Mouse (Mus musculus): ENCODE results near the gene Cntnap5a. TPM values are rescaled to one million over a fixed set of nuclear protein-coding genes. Genes with fewer than 3 reads are reported as not detected.
A peak's percentile ranks its signal among the peaks of the same experiment; 100 is the strongest.

The Cntnap5a gene
- total RNA-seq, 1 experiment from 2014 or later: 5.9 TPM

DNA sequence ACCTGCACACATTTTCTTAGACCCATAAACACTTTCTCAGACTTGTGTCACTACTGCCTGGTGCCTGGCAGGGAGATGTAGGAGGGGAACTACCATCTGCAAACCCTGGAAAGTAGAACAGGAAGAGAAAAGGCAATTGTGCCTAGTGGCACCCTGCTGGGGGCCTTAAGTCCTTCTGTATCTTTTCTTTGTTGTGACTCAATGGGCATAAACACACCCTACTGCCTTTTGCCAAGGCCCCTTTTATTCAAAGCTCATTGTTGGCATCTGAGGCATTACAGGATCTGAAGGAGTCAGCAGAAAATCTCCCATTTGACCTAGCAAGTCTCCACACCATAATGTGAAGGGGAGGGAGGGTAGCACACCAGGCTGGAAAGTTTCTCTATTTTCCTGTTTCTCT, 682.2 kb downstream of the Cntnap5a start:
- DNase-seq: no peak

DNA sequence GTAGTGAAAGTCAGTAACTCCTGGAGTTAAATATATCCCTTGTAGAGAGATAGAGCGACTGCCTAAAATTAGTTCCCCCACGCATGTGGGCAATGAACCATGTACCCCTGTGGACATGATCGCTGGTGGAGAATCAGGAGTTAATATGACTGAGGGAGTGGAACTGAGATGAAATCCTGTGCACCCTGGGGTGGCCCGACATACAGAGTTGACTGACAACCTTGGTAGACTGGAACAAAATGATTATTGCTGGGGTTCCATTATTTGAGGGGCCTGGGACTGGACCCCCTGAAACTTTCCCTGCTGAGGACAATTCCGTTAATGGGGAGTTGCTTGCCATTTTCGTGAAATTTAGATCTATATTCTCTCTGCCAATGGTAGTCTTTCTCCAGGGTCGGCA, 683.0 kb downstream of the Cntnap5a start:
- DNase-seq: no peak

DNA sequence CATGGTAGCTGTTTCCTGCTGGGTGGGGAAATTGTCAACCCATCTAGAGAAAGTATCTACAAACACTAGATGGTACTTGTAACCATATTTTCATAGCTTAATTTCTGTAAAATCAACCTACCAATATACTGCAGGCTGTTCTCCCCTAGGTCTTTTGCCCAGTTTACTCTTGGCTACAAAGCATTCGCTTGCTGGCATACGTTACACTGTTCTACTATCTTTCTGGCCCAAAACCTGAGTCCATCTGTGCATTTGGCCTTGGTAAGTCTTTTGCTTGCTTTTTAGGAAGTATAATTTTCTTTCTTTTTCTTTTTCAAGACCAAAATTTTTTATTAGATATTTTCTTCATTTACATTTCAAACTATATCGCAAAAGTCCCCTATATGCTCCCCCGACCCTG, 686.3 kb downstream of the Cntnap5a start:
- DNase-seq: no peak

DNA sequence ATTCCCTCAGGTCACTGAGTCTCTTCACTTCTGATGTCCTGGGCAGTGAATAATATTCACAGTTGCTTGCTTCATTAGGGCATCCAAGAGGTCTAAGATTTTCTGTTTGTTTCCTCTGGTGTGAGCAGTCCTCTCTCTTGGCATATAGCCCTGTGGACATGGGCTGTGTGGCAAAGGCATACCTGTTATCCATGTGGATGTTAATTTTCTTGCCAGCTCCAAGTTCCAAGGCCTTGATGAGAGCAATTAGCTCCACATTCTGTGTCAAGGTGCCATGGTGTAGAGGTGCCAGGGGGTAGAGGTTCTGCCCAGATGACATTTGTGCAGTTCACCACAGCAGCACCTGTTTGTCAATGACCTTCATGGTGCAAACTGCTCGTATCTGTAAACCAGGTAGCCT, 689.0 kb downstream of the Cntnap5a start:
- DNase-seq: no peak

DNA sequence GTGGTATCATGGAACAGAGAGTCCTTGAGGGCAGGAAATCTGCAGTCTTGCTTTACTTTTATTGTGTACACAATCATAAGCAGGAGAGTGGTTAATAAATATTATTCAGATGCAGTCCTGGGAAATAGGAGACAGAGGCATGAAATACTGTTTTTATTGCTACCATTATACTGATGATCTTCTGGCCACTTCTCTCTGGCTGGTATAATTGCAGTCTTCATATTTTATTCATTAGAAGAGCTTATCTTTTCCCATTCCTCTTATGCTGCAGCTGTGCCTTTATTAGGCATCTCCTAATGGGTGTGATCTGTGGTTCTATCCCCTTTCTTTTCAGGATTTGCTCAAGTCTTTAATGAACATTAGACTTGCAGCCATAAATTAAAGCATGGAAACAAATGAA, 707.8 kb downstream of the Cntnap5a start:
- DNase-seq: no peak

DNA sequence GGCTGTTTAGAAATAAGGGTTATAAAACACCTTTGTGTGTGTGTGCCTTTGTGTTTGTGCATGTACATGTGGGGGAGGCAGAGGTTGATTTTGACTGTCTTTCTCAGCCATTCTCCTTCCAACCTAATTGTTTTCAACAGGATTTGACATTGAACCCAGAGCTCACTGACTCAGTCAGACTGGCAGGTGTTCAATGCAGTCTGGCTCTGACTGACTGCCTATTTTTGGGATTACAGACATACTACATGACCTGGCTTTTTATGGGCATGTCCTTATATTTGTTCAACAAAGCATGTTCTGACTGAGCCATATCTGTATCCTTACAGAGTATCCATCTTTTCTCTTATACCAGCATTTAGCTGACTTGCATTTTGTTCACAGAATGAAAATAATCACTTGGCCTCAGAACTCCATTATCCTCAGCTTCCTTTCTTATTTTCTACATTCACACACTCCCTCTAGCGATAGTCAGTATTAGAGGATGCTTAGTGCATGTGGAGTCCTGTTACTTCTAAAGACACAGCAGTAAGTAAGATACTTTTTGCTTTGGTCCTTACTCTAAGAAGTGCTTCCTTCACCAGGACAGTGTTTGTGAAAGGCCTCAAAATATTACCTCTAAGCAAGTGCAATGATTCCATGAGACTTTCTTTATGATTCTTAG, 717.6 kb downstream of the Cntnap5a start:
- DNase-seq: no peak

DNA sequence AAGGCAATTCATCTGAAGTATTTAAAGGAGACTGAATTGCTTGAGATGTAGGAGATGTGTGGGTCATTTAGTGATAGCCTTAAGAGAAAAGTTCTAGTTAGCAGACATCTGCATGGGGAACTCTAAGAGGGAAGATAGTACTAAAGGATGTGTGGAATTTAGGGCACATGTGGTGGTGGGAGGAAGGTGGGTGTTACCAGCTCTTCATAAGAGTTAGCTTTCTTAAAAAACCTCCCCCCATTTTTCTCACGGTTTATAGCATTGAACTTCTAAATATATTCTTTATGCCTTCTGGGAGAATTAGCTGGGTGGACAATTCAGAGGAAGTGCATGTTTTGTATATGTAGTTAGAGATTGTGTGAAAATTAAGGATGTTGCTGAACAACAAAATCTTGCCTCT, 725.3 kb downstream of the Cntnap5a start:
- DNase-seq: no peak

DNA sequence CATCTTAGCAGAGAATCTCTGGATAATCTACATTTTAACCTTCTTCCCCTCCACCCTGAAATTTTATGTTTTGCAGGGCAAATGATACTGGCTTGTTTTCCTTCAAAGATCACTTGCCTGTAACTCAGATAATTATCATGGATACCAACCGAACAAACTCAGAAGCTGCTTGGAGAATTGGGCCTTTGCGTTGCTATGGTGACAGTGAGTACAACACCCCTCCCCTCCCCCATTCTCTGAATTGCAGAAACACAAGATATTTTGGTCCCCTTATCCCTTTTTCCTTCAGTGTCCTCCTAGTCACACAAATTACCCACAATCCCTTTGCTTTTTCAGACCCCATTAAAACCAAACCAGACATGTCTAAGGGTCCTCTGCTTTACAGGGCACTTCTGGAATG, 743.8 kb downstream of the Cntnap5a start:
- no peak for DNase-seq

DNA sequence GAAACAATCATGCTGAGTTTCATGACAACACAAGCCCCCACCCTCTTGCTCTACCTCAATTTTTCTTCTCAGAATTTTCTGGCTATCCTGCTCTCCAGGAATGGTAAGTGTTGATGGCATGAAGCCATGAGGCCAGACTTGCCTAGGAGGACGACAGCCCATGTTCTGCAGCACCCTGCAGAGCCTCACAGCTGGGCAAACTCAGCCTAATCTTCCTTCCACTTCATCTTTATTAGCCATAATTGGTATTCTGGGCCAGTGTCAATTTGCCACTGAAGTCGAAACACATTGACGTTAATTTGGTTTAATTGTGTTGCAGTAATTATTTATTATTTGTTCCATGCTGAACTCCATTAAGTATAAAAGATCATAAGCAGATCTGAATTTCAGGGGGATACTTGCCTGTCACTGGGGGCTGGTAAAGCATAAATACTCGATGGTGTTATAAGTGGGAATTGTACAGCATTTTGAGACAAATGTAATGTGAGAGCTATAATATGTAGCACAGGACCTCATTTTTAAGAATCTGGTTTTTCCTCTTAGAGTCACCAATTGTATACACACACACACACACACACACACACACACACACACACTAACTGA, 770.7 kb downstream of the Cntnap5a start:
- DNase-seq: no peak

DNA sequence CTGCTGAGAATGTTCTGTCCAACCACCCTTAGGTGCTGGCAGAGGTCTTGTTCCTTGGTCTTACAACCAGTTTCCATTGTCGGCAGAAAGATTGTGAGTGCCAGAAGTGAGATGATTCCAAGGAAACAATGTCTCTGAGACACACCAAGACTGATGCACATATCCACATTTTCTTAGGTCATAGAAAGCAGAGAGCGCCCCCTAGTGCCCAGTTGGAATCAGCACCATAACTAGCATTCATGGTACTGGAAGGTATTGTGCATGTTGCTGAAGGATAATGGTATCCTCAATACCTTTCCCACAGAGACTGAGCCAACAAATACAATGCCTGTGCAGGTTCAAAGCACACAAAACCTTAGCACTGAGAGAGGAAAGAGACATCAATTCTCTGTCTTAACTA, 793.1 kb downstream of the Cntnap5a start:
- peak; percentile 65 for DNase-seq

DNA sequence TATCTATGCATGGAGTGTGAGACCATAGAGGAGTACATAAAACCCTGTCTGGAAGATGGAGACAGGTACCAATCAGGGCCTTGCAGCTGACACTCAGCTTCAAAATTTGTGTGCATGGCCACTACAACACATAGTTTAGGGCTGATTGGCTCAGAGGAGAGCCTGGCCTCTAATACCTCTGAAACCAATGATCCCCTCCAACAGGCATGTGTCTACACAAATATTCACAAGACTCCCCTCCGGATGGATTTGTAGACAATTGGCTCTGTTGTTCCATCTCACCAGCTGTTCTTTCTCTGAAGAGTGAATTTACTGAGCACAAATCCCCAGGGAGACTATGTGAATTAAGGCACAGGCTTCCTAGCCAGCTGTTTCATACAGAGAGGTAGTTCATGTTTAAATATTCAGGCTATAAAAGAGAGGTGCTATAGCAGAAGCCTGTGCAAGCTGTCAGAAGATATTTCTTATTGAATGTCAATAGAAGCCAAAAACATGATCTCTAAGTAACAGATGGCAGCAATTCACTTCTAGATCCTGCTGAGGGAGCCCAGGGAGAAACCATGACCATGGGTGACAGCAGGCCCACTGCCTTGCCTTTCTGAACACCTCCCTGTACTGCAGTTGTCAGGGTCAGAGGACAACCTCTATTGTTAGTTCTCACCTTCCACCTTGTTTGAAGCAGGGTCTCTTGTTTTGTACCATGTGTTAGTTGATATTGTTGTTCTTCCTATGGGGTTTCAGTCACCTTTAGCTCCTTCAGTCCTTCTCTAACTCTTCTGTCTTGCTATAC, 804.4 kb downstream of the Cntnap5a start:
- DNase-seq: no peak

DNA sequence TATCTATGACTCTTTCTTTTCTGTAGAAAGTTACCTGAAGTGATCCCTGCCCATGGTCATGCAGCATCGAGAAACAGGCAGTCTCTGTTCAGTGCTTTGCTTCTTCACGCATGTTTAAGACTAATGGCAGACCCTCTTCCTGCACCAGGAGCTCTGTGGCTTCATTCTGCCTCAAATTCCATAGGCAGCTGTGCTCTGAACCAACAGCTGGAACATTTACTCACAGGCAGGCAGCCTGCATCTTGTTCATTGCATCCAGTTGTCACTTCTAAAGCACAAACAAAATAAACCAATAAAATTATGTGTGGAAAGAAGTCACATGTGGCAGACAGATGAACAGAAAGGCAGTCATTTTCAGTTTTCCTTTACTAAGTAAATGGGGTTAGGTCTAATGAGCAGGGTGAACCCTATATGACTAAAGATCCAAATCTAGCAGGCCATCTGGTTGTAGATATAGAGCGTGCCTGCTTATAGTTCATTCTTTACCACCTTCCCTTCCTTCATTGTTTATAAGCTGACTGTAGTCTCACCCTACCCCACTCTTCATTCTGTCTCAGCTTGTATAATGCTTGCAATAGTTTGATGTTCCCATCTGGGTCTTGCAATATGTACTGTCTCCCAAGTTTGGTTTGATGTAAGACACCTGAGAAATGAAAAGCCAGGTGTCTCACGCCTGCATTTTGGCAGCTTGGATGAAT, 893.6 kb downstream of the Cntnap5a start:
- no peak for DNase-seq

DNA sequence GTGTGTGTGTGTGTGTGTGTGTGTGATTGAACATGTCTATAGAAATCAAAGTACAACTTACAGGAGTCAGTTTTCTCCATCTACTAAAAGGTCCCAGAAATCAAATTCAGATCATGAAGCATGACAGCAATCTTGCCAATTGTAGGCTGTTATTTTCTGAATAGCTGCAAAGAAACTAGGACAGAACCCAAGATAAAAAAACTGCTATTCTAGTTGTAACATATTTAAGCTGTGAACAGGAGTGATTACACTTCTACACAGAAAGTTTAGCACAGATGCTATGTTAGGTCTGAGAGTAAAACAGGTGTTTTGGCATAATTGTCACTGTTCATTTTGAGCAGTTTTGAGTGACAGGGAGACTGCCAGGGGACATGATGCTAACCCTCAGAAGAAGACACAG, 931.7 kb downstream of the Cntnap5a start:
- no peak for DNase-seq

Small RNA genes within 50 kb of the gene (microRNA-seq; reads per million reads assigned to microRNA genes)
- 0 reads per million in 2 experiments for gene Gm23393

Measured in adrenal gland, postnatal 14 days (tissue).